Mouse (Mus musculus) brain, adult 2 months (tissue): ENCODE data around the gene Nhlrc1.

Experiments used
- DNase-seq: peaks from one replicate; pipeline ENCODE4 v3.0.0; 2011; ENCODE audit warnings: low read depth, low spot score

The Nhlrc1 gene

DNA sequence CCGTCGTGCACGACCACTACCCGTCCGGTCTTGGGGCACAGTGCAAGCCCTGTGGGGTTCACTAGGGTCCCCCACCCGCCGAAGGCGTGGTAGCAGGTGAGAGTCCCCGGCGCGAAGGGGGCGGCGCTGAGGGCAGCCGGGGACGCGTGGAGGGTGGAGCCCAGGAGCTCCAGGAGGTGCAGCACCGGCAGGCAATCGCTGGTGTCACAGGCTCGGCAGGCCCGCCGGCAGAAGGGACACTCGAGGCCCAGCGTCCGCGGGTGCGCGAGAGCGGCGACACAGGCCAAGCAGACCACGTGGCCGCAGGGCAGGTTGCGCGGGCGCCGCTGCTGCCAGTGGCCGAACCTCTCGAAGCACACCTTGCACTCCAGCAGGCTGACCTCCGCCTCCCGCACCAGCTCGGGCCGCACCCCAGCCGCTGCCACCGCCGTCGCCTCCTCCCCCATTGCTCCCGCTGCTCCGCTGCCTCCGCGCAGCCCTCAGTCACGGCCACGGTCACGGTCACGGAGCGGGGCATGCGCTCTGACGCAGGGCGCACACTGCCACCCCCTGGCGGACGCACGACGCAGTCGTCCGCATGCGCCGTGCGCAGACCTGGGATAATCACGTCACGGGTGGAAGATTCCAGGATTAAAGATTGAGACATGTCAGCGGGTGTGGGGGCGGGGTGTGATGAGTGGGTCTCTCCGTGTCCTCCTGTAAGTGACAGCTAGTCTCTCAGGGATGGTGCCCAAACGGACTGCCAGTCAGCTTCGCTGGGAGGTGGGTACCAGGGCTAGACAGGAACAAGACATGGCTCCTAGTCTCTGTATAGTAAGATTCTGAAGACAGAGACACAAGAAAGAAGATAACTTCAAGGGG is at the start of gene Nhlrc1:
Gene Nhlrc1 (minus strand): TSS at position 517 of the 861 bp plus-strand sequence.
- DNase-seq: peak; percentile 92

DNA sequence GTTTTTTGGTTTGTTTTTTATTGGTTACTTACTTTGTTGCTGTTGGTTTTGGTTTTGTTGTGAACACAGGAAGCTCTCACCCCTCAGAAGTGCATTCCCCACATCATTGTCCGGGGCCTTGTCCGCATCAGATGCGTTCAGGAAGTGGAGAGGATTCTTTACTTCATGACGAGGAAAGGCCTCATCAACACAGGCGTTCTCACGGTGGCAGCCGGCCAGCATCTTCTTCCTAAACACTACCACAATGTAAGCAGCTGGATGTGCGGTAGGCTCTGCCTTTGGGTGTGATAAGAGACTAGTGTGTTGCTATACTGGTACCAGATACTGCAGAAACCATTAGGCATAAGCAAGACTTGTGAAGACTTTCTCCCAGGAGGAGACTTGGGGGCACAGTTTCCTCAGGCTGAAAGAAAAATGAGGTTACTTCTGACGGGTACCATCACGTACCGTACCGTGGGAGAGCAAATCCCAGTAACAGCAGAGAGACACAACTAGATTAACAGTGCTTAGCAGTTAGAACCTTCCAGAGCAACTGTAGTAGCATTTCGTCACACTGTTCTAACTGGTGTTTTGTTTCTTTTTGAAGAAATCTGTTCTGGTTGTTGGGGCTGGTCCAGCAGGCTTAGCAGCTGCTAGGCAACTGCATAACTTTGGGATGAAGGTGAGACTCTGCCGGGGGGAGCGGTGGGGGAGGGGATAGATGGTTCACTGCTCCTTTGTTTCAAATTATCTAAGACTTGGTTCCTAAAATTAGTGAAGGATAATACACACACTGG is 49.5 kb upstream of the Nhlrc1 start:
- DNase-seq: no peak

DNA sequence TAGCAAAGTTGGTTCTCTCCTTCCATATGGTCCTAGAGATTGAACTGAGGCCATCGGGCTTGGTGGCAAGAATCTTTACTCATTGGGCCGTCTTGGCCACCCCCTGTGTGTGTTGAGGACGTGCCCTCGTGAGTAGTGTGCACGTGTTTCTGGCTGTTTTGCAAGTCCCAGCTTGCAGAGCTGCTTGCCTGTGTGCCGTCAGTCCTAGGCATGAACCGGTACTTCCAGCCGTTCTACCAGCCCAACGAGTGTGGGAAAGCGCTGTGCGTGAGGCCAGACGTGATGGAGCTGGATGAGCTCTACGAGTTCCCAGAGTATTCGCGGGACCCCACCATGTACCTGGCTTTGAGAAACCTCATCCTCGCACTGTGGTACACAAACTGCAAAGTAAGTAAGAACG is 48.1 kb upstream of the Nhlrc1 start:
- no peak for DNase-seq

DNA sequence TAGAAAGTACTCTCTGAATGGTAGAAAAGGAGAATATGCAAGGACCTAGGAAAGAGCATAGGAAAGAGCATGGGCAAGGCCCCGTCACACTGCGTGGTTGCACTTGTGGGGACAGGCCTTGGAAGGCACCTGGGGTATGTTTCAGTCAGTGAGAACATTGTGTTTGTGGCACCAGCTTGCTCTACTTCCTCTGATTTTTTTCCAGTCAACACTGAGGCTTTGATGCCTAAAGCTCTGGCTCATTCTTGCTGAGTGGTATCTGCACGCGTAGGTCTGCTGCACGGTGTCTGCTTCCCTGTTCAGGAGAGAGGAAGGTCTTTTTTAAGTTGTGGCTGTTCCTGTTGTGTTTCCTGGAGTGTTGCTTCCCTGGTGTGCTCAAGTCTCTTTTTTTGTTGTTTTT is 42.1 kb upstream of the Nhlrc1 start:
- DNase-seq: peak; percentile 22

DNA sequence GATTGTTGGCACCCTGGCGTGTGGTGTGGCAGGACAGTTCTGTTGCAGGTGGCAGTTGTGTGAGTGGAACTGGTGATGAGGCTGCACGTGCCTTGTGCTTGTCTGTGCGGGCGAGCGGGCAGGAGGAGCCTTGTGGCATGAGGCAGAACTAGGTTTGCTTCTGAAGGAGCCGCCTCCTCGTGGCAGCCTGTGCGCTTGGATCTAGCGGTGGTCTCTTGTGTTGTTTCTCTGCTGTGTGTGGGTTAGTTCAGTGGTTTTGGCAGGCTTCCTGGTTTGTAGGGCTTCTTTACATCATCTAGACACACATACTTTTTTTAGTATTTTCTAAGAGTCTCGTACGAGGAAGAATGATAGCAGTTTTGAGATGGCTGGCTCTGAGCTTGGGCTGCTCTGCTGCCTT is 41.5 kb upstream of the Nhlrc1 start:
- peak; percentile 85 for DNase-seq

DNA sequence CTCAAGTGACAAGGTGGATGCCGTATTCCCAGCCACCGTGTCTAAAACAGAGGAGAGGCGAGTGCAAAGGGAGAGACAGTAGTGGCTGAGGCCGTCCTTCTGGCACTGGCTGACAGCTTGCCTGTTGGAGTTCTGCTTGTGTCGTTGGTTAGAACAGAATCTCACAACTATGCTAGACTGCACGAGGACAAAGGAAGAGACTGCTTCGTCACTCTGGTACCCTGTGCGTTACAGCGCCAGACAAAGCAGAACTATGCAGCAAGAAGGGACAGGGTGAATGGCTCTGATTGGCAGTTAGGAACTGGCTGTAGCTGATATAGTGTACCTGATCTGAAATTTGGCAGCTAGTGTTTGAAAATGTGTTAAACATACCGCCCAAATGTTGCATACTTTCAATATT is 39.3 kb upstream of the Nhlrc1 start:
- DNase-seq: no peak

DNA sequence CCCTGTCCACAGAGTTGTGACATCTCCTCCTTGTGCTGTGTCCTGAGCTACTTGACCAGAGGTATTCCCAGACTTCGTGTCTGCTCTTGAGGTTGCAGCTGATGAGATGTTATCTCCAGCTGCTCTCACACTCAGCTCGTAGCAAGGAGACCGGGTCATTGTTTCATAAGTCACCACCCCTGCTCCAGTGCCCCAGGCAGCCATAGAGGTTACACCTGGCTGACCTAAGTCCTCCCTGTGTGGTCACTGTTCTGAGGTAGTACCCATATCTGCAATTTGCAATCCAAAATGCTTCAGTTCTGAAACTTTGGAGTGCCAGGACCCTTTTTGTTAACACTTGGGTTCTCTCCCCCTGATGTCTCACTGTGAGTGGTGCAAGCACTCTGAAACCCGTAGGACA is 35.4 kb upstream of the Nhlrc1 start:
- no peak for DNase-seq

DNA sequence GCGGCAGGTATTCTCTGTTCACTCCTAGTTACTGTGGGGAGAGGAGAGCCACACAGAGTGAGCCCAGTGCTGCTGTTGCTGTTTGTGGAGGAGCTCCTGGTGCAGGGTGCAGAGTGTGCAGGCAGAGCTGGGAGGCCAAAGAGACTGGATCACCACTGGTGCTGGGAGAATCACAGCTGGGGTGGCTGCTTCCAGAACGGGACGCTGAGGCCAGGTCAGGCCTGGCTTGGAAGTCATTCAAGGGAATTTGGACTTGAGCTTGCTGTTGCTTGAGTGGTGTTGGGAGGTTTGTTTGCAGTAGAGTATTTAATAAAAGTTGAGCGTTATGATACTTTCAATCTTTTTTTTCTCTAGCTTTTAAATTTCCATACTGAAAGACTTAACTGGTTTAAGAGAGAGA is 33.3 kb upstream of the Nhlrc1 start:
- DNase-seq: no peak

DNA sequence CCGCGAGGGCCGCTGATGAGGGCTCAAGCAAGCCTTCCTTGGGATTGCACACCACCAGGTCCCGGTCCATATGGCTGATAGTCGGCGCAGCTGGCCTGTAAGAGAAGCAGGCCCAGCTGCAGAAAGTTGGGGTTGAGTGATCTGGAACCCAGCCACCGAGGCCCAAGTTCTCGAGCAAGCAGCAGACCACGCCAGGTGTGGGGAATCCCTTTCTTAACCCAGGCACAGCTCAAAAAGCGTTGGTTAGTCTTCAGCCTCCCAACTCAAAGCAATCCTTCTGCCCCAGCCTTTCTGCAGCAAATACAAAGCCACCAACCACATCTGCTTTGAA is 29.9 kb upstream of the Nhlrc1 start, which contains the start of gene Tpmt:
Gene Tpmt (minus strand): TSS at position 121 of the 331 bp plus-strand sequence.
- peak; percentile 19 for DNase-seq

DNA sequence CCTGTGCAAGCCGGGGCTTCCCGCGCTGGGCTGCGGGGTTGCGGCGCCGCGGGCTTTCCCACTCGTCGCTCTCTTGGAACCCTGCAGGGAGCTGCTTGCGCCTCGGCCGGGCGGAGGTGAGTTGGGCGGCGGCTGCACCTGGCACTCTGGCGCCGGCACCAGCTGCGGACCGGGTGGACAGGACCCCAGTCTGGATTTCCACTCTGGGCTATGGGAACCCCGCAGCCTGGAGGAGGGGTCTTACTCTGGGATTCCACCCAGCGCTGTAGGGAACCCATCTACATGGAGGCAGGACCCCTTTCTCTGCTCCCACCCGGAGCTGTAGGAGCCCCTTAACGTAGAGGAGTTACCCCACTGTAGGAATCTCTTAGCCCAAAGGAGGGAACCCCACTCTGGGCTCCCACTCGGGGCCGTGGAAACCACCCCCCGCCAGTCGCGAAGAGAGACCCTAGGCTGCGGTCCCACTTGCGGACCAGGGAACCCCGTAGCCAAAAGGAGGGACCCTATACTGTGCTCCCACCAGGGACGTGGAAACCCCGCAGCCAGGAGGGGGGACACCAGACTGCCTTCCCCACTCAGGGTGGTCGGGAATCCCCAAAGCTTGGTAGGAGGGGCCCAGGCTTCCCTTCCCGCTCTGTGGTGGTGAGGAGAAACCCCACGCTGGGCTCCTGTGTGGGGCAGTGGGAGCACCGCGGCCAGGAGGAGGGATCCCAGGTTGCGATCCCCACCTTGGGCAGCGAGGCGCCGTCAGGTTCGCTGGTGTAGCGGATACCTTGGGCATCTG is 29.4 kb upstream of the Nhlrc1 start:
- DNase-seq: no peak

DNA sequence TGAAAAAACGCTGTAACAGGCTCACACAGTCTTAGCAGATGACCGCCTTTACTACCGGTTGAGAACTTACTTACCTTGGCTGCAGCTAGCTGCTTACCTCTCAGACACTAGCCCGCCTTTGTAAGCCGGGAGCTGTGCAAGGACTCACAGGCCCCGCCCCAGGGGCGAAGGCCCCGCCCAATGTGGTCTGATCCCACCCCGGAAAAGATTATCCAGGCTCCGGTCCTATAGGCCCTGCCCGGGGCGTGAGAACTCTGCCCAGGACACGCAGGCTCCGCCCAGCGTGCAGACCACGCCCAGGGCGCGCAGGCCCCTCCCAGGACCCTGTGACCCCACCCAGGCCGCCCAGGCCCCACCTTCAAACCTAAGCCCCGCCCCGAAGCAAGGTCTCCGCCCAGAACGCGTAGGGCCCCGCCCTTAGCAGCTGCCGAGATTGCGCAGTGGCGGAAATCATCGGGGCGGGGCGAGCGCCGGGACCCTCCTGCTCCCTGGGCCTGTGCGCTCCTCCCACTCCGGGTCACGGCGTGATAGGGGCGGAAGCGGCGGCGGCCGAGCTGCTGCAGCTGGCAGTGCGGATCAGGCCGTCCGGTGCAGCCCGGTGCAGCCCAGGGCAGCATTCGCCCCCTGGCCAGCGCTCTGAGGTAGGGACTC is 28.5 kb upstream of the Nhlrc1 start, which contains the start of gene Kdm1b:
Gene Kdm1b (plus strand): TSS at position 470 of the 651 bp plus-strand sequence.
- peak; percentile 98 for DNase-seq

DNA sequence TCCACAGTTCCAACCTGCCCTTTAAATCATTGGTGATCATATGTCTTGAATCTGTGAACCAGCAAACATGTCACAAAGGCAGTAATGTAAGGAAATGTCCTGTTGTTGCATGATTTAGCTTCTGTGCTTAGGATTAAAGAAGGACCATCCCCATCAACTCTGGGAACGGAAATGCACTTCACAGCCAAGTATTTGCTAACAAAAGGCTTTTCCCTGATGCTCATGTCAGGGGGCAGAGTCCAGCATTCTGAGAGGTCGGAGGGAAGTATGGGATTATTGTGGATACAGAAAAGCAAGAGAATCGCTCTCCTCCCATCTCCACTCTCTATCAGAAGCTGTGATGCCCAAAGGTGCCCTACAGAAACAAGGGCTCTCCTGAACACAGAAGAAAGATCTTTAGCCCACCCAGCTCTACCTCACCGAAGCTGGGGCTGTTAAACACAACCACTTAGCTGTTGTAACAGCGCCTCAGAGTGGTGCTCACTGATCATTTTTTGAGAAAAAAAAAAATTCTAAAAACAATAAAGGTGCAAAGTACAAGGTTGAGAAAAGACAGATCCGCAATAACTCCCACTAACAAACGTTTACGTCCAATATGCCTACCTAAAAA is 27.5 kb upstream of the Nhlrc1 start:
- no peak for DNase-seq

DNA sequence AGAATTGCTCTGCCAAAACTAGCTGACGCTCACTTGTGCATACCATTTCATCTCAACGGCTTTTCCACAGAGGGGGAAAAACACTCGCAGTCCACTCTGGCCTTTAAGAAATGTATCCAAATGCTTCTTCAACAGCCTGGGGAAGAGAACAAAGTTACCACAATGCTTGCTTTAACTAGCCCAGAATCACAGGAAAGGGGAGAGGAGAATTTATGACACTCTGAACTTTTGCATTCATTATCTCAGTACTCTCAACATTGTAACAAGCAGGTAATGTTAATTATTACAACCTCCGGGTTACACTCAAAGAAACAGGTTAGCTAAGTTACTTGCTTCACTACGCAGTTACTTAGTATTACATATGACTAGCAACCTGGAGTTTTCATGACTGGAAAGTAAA is 25.4 kb upstream of the Nhlrc1 start:
- DNase-seq: no peak

DNA sequence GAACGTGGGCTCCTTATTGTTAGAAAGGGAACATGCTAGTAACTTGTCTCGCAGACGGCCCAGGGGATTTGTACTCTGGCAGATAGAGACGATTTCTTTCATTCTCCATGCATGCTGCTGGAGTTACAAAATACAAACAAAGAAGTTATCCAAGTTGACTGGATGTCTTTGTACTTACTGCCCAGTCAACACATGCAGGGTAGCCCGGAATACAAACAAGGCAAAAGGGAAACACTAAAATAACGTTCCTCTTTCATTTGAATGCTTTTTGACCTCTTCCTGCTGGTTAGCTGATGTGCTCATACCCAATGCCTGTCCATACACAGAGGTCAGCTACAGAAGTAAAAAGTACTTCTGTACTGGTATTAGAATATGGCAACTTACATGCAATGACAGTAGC is 23.3 kb upstream of the Nhlrc1 start:
- no peak for DNase-seq

DNA sequence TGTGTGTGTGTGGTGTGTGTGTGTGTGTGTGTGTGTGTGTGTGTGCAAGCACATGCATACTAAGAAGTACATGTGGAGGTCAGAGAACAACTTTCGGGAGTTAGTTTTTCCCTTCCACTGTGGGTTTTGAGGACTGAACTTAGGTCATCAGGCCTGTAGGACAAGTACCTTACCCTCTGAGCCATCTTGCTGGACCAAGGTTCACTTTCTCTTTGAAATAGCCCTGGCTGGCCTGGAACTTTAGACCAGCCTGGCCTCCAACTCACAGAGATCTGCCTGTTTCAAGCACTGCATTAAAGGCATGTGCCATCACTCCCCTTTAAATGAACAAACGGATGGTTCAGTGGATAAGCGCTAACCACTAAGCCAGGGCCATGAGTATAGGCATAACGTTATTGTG is 19.0 kb upstream of the Nhlrc1 start:
- no peak for DNase-seq

DNA sequence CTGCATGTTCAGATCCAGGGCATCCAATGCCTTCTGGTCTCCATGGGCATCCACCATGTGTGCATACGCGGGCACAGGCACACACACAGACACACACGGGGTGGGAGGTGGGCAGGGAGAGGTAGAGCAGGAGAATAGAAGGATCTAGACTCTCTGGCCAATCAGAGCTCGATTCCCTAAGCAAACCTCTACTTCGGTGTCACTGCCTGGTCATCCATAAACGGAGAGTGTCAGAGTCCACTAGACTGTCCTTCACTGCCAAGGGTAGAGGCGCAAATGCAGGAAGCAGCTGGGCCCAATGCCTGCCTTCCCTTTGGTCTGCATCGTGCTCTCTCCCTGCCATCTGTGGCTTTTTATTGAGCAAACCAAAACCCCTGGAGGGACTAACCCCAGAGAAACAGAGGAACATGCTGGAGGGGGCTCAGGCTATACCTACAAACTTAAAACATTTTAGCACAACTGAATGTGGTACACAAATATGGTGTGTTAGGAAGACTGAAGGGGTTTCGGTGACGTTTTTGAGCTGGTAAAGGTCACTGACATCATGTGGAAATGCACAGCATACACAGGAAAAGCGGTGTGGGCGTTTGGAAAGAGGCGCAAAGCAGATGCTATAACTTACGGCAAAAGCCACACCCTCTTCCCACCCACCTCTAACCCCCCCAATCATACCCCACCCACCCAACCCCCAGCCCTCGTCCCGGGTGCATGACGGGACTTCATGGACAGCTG is 15.9 kb upstream of the Nhlrc1 start:
- no peak for DNase-seq

DNA sequence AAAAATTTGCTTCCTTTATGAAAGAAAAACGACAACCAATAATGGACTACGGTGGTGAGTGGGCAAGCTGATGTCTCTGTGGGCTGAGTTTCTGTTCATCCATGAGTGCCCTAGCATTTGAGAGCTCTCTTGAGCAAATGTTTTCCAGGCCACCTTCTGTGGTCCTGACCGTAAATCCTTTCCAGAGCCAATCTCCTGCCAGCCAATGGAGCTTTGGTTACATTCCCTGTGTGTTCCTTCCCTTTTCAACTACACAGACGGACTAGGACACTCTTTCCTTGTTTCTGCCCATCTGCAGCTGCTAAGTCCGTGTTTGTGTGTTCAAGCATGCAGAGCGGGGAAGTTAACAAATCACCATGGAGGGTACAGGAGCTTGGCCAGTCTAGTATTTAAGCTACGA is 6.1 kb upstream of the Nhlrc1 start:
- no peak for DNase-seq

DNA sequence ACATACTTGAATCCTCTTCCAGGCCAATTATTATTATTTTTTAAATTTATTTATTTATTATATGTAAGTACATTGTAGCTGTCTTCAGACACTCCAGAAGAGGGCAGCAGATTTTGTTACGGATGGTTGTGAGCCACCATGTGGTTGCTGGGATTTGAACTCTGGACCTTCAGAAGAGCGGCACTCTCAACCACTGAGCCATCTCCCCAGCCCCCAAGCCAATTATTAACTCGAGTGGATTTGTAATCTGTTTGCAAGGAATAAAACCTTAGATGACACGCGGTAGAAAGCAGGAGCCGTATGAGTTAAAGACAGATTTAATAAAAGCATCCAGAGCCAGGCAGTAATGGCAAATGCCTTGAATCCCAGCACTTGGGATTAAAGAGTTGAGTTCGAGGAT is 5.1 kb upstream of the Nhlrc1 start:
- DNase-seq: no peak

DNA sequence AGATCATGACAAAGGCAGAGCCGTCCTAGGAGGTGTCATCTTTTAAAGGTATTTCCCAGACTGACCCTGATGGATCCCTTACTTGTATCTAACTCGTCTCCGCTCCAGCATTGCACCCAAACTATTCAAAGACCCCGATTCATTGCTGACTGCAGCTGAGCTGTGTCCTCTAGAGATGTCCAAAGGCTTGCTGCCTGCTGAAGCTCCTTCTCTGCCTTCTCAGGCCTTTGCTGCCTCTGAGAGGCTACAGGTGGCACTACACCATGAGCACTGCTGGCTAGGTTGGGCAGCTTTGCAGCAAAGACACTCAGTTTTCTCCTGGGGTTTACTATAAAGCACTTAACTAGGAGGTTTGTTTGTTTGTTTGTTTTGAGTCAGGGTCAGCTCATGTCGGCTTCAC is 2.6 kb upstream of the Nhlrc1 start:
- DNase-seq: peak; percentile 86

DNA sequence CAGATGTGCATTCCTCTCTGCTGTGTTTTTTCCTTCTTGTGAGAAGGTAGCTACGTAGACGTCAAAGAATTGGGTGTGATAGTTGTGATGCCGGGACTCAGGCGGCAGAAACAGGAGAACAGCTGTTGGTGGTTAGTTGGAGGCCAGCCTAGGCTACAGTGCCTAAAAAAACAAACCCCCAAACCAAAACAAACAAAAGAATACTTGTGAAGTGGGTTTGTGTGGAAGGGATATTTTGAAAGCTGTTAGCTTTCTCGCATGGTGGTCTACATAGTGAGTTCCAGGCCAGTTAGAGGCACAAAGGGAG is 498 bp upstream of the Nhlrc1 start:
- no peak for DNase-seq

DNA sequence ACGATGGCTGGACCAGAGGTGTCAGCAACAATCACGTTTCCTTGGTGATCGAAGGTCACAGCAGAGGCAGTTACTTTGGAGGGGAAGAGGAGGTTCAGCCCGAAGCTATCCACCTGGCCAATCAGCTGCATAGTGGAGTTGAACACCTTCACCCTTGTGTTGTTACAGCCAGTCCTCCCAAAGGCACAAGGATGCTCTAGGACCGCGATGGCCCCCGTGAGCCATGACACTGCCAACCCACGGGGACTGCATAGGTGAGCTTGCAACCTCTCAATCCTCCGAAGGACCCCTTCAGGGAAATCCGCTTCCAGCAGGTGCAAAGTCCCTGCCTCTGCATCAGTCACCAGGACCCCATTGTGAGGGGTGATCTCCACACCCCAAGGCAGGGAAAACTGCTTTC is 910 bp downstream of the Nhlrc1 start:
- no peak for DNase-seq
